Mouse (Mus musculus) embryonic facial prominence, embryonic 12.5 days (tissue): ENCODE results near the gene Kif21b. TPM values are rescaled to one million over a fixed set of nuclear protein-coding genes. Genes with fewer than 3 reads are reported as not detected.

Source experiments
- ATAC-seq: fragments of 200-750 bp; cut with Nextera tagmentation; 2 replicates; pipeline ENCODE4 v1.8.0; 2017; ENCODE audit not compliant: insufficient number of reproducible peaks, insufficient read depth, low FRiP score, low TSS enrichment
- H3K27ac ChIP-seq: fragments of 300-500 bp; sonication (generic); 2 replicates; pipeline ENCODE4 v1.5.1; 2016; ENCODE audit warnings: mild to moderate bottlenecking
- H3K27me3 ChIP-seq: fragments of 300-500 bp; sonication (generic); 2 replicates; pipeline ENCODE4 v1.6.1; 2016; ENCODE audit warnings: mild to moderate bottlenecking, moderate library complexity
- H3K36me3 ChIP-seq: fragments of 300-500 bp; sonication (generic); 2 replicates; pipeline ENCODE4 v1.6.1; 2016; ENCODE audit warnings: mild to moderate bottlenecking
- H3K4me1 ChIP-seq: fragments of 300-500 bp; sonication (generic); 2 replicates; pipeline ENCODE4 v1.6.1; 2016
- H3K4me2 ChIP-seq: fragments of 300-500 bp; sonication (generic); replicated peaks from 2 replicates; pipeline ENCODE4 v1.6.1; 2016; ENCODE audit warnings: mild to moderate bottlenecking, moderate library complexity
- H3K4me3 ChIP-seq: fragments of 300-500 bp; sonication (generic); 2 replicates; pipeline ENCODE4 v1.5.1; 2016; ENCODE audit warnings: mild to moderate bottlenecking
- H3K9ac ChIP-seq: fragments of 300-500 bp; sonication (generic); 2 replicates; pipeline ENCODE4 v1.6.1; 2016; ENCODE audit warnings: mild to moderate bottlenecking, moderate library complexity
- H3K9me3 ChIP-seq: fragments of 300-500 bp; sonication (generic); 2 replicates; pipeline ENCODE4 v1.6.1; 2016; ENCODE audit warnings: mild to moderate bottlenecking, moderate library complexity
- WGBS: fragments of 180-500 bp; shearing (Covaris S2); methylation state at CpG from one replicate; pipeline ENCODE4 v1.1.7; 2016; 5-methylcytosine and 5-hydroxymethylcytosine counted together
- polyA plus RNA-seq: library from polyadenylated mRNA; unstranded; fragments of >200 nt; fragmentation: Nextera tagmentation; extraction: Ambion mirVana; gene quantifications from 2 replicates; pipeline ENCODE4 v1.2.1, GENCODE M21; 2016

Gene Kif21b
- polyA plus RNA-seq, 1 experiment from 2014 or later: 8.6 TPM

DNA sequence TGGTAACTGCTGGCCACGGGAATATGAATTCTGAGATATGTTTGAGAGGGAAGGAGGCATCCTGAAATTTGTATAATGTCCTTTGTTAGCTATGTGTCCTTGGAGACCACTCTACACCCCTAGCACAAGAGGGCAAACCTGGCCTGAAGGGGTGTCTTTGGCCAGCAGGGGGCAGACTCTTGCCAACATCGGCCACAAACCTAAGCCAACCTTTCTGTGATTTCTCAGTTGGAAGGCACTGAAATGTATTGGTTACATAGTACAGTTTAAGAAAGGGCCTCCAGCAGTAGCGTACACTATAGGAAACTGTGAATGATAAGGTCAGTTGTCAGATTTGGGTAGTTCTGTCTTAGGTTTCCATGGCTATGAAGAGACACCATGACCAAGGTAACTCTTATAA lies 15.0 kb upstream of the Kif21b start:
- no peaks in the 10 kb centered on the region for H3K36me3 ChIP-seq
- no peak overlapping the region for H3K4me3 ChIP-seq
- no peak overlapping the region for H3K4me2 ChIP-seq
- no peak overlapping the region for H3K27ac ChIP-seq
- no peaks in the 10 kb centered on the region for H3K27me3 ChIP-seq
- ATAC-seq: no peak
- no peaks in the 10 kb centered on the region for H3K9me3 ChIP-seq
- H3K9ac ChIP-seq: no peak overlapping the region
- 33% methylated on average over 3 of the region's 3 CpGs for WGBS
- H3K4me1 ChIP-seq: peaks cover 12% of the 10 kb centered on the region; the same call in 1 of the 2 replicates

DNA sequence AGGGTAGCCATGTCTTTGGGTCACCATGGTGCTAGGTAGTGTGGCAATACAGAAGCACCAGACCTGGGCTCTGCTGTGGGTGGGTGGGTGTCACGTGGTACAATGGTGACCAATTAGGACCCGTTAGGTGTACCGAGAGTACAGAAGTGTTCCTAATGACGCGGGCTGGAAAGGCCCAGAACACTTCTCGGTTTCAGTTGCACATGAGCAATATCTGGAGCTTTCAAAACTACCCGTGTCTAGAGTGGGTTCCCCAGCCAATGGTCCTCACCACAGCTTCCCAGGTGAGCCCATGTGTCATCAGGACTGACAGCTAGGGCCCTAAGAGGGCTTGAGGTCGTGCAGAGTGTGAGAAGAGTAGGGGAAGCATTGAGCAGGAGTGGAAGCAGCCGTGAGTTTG lies 14.1 kb upstream of the Kif21b start:
- Histone ChIP-seq H3K4me2 (no peak overlapping the region), H3K4me3 (no peak overlapping the region), H3K36me3 (no peaks in the 10 kb centered on the region), H3K9ac (no peak overlapping the region), H3K27me3 (no peaks in the 10 kb centered on the region), H3K4me1 (peaks cover 12% of the 10 kb centered on the region; the same call in 1 of the 2 replicates), H3K9me3 (no peaks in the 10 kb centered on the region), H3K27ac (no peak overlapping the region)
- 86% methylated on average over 9 of the region's 9 CpGs for WGBS
- no peak for ATAC-seq

DNA sequence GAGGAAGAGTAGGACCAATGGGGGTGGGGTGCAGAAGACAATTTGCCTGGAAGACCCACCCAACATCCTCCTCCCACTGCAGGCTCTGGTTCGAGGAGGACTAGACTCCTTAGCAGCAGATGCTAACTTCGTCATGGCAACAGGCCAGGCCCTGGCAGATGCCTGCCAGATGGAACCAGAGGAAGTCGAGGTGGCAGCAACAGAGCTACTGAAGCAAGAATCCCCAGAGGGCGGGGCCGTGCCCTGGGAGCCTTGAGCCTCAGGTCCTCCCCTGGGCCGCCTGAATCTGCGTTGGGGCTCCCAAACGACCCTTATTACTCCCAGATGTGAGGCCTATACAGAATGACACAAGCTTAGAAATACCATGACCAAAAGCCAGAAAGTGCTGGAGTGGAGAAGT lies 12.3 kb upstream of the Kif21b start:
- Histone ChIP-seq H3K4me1 (peaks cover 12% of the 10 kb centered on the region; the same call in 1 of the 2 replicates), H3K4me2 (no peak overlapping the region), H3K36me3 (no peaks in the 10 kb centered on the region), H3K9ac (no peak overlapping the region), H3K4me3 (no peak overlapping the region), H3K9me3 (no peaks in the 10 kb centered on the region), H3K27ac (no peak overlapping the region), H3K27me3 (no peaks in the 10 kb centered on the region)
- WGBS: 11% methylated on average over 8 of the region's 8 CpGs
- 0 out of 2 replicates have a peak, but pooled peaks have one; percentile 5 for ATAC-seq

DNA sequence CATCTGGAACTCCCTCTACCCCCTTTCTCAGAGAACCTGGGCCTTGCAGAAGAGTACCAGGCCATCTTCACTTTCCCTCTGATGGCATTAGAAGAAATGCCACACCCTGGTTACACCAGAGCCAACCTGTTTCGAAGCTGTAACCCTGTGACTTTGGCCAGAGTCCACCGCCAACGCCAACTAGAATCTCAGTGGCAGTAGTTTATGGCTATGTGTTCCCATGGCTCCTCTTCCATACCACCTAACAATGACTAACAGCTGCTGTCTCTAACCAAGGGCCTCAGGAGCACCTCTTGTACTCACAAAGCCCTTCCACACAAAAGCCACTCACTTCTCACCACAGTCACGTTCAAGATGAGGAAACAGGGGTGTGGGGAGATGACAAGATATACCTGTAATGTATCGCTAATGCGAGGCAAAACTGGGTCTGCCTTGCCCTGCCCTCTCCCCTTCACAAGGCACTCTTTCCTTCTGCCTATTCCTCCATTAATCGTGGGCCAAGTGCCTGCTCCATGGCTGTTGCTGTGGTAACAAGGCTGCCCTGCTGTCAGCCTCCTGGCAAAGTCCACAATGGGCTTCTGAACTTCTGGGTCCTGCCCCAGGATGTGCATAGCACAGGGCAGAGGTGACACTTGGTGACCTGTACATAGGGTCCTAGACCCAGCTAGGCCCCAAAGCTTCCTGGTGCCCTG lies 11.5 kb upstream of the Kif21b start:
- no peak for ATAC-seq
- no peaks in the 10 kb centered on the region for H3K36me3 ChIP-seq
- H3K27ac ChIP-seq: no peak overlapping the region
- 75% methylated on average over 7 of the region's 7 CpGs for WGBS
- no peak overlapping the region for H3K4me3 ChIP-seq
- H3K9me3 ChIP-seq: no peaks in the 10 kb centered on the region
- no peak overlapping the region for H3K4me2 ChIP-seq
- no peak overlapping the region for H3K9ac ChIP-seq
- no peaks in the 10 kb centered on the region for H3K27me3 ChIP-seq
- H3K4me1 ChIP-seq: peaks cover 12% of the 10 kb centered on the region; the same call in 1 of the 2 replicates

DNA sequence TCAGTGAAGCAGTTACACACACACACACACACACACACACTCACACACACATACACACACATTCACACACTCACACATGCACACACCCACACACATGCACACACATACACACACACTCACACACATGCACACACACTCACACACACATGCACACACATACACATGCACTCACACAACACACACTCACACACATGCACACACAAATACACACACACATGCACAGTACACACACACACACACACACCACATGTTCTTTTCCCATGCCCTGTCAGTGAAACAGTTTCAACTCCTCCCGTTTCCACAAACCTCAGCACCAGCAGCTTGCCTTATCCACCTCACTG lies 11.0 kb upstream of the Kif21b start:
- no peaks in the 10 kb centered on the region for H3K27me3 ChIP-seq
- no peak overlapping the region for H3K4me2 ChIP-seq
- H3K4me3 ChIP-seq: no peak overlapping the region
- peaks cover 12% of the 10 kb centered on the region; the same call in 1 of the 2 replicates for H3K4me1 ChIP-seq
- H3K36me3 ChIP-seq: no peaks in the 10 kb centered on the region
- H3K27ac ChIP-seq: no peak overlapping the region
- H3K9ac ChIP-seq: no peak overlapping the region
- WGBS: 63% methylated on average over 1 of the region's 1 CpGs
- no peak for ATAC-seq
- no peaks in the 10 kb centered on the region for H3K9me3 ChIP-seq

DNA sequence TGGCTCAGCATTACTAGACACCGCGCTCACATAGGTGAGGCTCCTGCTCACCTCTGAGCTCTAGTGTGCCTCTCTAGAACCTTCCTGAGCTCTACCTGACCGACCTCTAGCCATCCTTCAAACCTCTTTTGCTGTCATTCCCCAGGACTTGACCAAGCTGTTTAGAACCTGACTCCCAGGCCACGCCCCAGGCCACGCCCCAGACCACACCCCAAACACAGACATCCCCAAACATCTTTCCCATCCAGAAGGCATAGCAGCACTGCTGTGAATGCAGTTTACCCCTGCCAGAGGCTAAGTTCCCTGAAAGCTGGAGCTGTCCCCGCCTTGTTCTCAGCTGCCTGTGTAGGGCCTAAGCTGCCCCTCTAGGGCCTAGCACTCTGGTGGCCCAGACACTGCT lies 10.4 kb upstream of the Kif21b start:
- Histone ChIP-seq H3K4me1 (peaks cover 12% of the 10 kb centered on the region; the same call in 1 of the 2 replicates), H3K4me3 (no peak overlapping the region), H3K36me3 (no peaks in the 10 kb centered on the region), H3K27ac (no peak overlapping the region), H3K27me3 (no peaks in the 10 kb centered on the region), H3K9ac (no peak overlapping the region), H3K9me3 (no peaks in the 10 kb centered on the region), H3K4me2 (no peak overlapping the region)
- WGBS: 48% methylated on average over 6 of the region's 6 CpGs
- ATAC-seq: no peak

DNA sequence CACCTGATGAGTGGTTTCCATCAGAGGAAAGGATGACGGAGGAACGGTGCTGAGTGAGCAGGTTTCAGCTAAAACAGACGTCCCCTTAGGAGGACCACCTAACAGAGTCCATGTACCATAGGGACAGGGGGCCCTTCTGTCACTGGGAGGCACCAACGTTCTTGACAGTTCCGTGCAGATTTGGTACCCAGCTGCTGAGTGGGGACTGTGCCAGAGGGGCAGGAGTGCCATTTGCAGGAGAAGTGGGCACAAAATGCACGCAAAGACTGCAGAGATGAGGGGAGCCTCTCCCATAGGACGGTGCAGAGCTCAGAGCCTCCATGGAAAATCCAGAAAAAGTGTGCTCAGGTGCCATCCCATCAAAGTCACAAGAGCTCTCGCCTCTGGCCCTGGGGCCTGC lies 9.2 kb upstream of the Kif21b start:
- no peaks in the 10 kb centered on the region for H3K36me3 ChIP-seq
- ATAC-seq: no peak
- no peak overlapping the region for H3K9ac ChIP-seq
- no peak overlapping the region for H3K27ac ChIP-seq
- peaks cover 15% of the 10 kb centered on the region; the same call in 1 of the 2 replicates for H3K4me1 ChIP-seq
- H3K9me3 ChIP-seq: no peaks in the 10 kb centered on the region
- H3K4me3 ChIP-seq: no peak overlapping the region
- H3K4me2 ChIP-seq: no peak overlapping the region
- no peaks in the 10 kb centered on the region for H3K27me3 ChIP-seq
- 86% methylated on average over 8 of the region's 8 CpGs for WGBS

DNA sequence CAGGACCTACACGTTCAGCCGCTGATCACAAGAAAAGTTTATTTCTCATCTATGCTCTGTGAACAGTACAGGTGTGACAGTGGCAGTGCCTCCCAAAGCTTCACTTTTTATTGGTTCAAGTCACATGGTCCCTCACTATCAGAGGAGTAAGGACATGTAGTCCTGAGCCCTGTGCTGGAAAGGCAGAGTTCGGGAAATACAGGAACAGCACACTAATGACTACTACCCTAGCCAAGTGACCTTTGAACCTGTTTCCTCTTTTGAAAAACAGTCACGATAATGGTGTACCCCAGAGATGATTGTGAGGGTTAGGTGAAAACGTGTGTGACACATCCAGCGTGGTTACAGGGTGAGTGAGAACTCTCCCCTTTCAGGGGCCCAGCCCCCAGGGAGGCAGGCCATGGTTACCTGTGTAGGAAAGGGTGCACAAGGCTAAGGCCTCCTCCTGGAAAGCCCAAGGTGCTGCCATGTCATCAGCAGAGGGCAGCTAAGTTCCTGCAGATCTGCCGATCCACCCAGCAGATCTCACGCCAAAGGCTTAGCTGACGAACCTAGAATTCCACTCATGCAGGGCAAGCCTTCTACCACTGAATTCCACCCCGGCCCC lies 4.9 kb upstream of the Kif21b start:
- Histone ChIP-seq H3K9me3 (no peaks in the 10 kb centered on the region), H3K36me3 (no peaks in the 10 kb centered on the region), H3K27me3 (no peaks in the 10 kb centered on the region), H3K4me1 (peaks cover 34% of the 10 kb centered on the region), H3K27ac (no peak overlapping the region), H3K4me3 (no peak overlapping the region), H3K4me2 (no peak overlapping the region), H3K9ac (no peak overlapping the region)
- ATAC-seq: no peak
- WGBS: 69% methylated on average over 10 of the region's 10 CpGs

DNA sequence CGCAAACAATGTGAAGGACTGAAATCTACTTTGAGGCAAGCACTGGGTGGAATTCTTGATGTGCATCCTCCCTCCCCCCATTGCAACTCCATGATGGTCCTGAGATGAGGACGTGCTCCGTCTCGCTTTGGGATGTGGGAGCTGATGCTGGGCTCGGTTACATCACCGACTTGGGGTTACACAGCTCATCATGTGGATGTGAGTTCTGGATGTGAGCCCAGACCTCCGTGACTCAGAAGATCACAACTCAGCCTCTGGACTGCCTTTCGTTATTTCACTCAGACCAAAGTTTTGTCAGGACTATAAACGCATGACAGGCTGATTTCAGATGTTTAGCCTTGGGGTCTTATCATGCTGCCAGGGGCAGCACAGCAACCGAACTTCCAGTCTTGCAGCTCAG lies 4.3 kb upstream of the Kif21b start:
- Histone ChIP-seq H3K4me2 (no peak overlapping the region), H3K4me3 (no peak overlapping the region), H3K27me3 (no peaks in the 10 kb centered on the region), H3K9me3 (no peaks in the 10 kb centered on the region), H3K27ac (no peak overlapping the region), H3K9ac (no peak overlapping the region), H3K36me3 (no peaks in the 10 kb centered on the region), H3K4me1 (peaks cover 35% of the 10 kb centered on the region)
- WGBS: 75% methylated on average over 10 of the region's 10 CpGs
- no peak for ATAC-seq

DNA sequence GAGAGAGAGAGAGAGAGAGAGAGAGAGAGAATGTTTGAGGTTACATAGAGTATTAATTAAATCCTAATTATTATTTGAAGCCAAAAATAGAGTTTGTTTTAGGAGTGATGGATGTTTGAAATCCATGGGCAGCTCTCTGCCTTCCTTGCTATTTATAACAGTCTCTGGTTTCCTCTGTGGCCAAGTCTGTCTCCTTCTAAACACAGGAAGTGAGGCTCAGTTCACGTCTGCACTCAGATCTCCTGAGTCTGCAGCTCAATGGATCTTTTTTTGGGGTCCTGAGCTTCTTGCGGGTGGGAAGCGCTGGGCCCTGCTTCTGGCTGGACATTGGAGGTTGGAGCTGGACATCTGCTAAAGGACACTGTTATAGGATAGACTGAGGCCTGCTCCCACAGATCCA lies 3.3 kb upstream of the Kif21b start:
- H3K27ac ChIP-seq: no peak overlapping the region
- H3K4me1 ChIP-seq: peaks cover 45% of the 10 kb centered on the region
- H3K9ac ChIP-seq: no peak overlapping the region
- H3K36me3 ChIP-seq: no peaks in the 10 kb centered on the region
- no peaks in the 10 kb centered on the region for H3K27me3 ChIP-seq
- no peaks in the 10 kb centered on the region for H3K9me3 ChIP-seq
- H3K4me2 ChIP-seq: no peak overlapping the region
- no peak for ATAC-seq
- no peak overlapping the region for H3K4me3 ChIP-seq
- WGBS: 41% methylated on average over 3 of the region's 3 CpGs

DNA sequence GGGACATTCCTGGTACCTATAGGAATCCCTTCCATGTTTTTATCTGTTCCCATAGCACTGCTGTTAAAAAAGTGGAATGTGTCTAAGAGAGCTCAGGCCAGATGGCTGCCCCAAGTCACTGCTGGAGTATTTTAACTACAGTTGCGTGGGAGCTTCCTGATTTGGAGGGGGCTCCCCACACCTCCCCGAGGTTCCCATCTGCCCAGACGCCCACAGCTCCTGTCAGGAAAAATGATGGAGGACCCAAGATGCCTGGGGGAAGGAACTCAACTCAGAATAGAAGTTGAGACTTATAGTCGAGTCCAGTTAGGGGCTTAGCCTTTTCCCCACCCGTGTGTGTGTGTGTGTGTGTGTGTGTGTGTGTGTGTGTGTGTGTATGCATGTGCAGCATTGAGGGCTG lies 2.8 kb upstream of the Kif21b start:
- Histone ChIP-seq H3K27me3 (no peaks in the 10 kb centered on the region), H3K4me1 (peaks cover 50% of the 10 kb centered on the region), H3K27ac (no peak overlapping the region), H3K9ac (no peak overlapping the region), H3K36me3 (no peaks in the 10 kb centered on the region), H3K4me3 (no peak overlapping the region), H3K4me2 (no peak overlapping the region), H3K9me3 (no peaks in the 10 kb centered on the region)
- ATAC-seq: no peak
- 56% methylated on average over 5 of the region's 5 CpGs for WGBS

DNA sequence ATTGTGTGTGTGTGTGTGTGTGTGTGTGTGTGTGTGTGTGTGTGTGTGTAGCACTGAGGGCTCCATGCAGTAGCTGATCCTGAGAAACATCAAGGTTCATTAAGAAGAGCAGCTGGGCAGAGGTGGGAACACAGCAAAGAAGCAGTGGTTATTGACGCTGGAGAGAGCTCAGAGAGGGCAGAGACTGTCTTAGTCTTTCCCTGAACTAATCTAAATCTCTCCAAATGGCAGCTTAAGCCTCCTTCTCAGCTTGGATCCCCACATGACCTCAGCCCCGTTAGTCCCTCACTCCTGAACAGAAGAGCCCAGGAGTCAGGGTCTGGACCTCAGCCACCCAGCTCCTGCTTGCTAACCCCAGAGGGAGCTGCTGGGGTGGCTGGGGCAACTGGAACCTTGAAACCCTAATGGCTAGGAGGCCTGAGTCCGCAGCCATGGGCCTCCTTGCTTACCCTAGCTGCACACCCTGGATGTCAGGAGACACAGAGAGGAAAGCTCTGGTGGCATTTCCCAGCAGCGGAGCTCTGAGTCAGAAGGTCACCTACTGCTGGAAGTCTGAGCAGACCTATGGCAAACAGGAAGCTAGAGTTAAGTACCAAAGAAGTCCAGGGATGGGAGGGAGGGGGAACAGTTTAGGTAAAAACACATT lies 2.1 kb upstream of the Kif21b start:
- H3K36me3 ChIP-seq: no peaks in the 10 kb centered on the region
- H3K27ac ChIP-seq: no peak overlapping the region; the same call in 1 of the 2 replicates
- no peak for ATAC-seq
- H3K4me1 ChIP-seq: peaks cover 57% of the 10 kb centered on the region
- no peak overlapping the region for H3K4me2 ChIP-seq
- WGBS: 32% methylated on average over 4 of the region's 4 CpGs
- H3K9ac ChIP-seq: no peak overlapping the region
- no peak overlapping the region for H3K4me3 ChIP-seq
- no peaks in the 10 kb centered on the region for H3K27me3 ChIP-seq
- H3K9me3 ChIP-seq: no peaks in the 10 kb centered on the region
